Mouse (Mus musculus) lung, embryonic 14.5 days (tissue): ENCODE measurements around the gene Sh3bp1. TPM values are rescaled to one million over a fixed set of nuclear protein-coding genes. Genes with fewer than 3 reads are reported as not detected.

Experiments
- ATAC-seq: fragments of 200-750 bp; cut with Nextera tagmentation; 2 replicates; pipeline ENCODE4 v1.8.0; 2017; ENCODE audit warnings: mild to moderate bottlenecking, moderate TSS enrichment, moderate library complexity; ENCODE audit not compliant: insufficient read depth
- DNase-seq: peaks from one replicate; pipeline ENCODE4 v3.0.0-alpha.2; 2015
- H3K27ac ChIP-seq: fragments of 300-500 bp; sonication (generic); 2 replicates; pipeline ENCODE4 v1.5.1; 2014; ENCODE audit warnings: low read depth, mild to moderate bottlenecking, moderate library complexity
- H3K27me3 ChIP-seq: fragments of 300-500 bp; sonication (generic); 2 replicates; pipeline ENCODE4 v1.6.1; 2014; ENCODE audit warnings: low read length, control low read depth; ENCODE audit not compliant: insufficient read depth
- H3K36me3 ChIP-seq: fragments of 300-500 bp; sonication (generic); 2 replicates; pipeline ENCODE4 v1.6.1; 2014; ENCODE audit warnings: control low read depth; ENCODE audit not compliant: insufficient read depth
- H3K4me1 ChIP-seq: fragments of 300-500 bp; sonication (generic); 2 replicates; pipeline ENCODE4 v1.6.1; 2014; ENCODE audit warnings: antibody characterized with exemption, control low read depth; ENCODE audit not compliant: insufficient read depth
- H3K4me2 ChIP-seq: fragments of 300-500 bp; sonication (generic); 2 replicates; pipeline ENCODE4 v1.6.1; 2014; ENCODE audit warnings: mild to moderate bottlenecking
- H3K4me3 ChIP-seq: fragments of 300-500 bp; sonication (generic); 2 replicates; pipeline ENCODE4 v1.5.1; 2014; ENCODE audit warnings: low read depth, low read length
- H3K9ac ChIP-seq: fragments of 300-500 bp; sonication (generic); 2 replicates; pipeline ENCODE4 v1.6.1; 2014
- H3K9me3 ChIP-seq: fragments of 300-500 bp; sonication (generic); 2 replicates; pipeline ENCODE4 v1.6.1; 2016; ENCODE audit warnings: low read depth, low read length, control low read depth
- CTCF ChIP-seq: IDR thresholded peaks from 2 replicates; pipeline ENCODE4 v1.5.1; 2016; ENCODE audit warnings: antibody characterized with exemption, low read depth
- WGBS: fragments of 180-500 bp; shearing (Covaris S2); extraction: QIAGEN DNeasy Blood & Tissue Kit; methylation state at CpG from one replicate; pipeline ENCODE4 v1.1.7; 2014; 5-methylcytosine and 5-hydroxymethylcytosine counted together
- polyA plus RNA-seq: library from polyadenylated mRNA; unstranded; fragments of >200 nt; fragmentation: Nextera tagmentation; extraction: Ambion mirVana; gene quantifications from 2 replicates; pipeline ENCODE4 v1.2.1, GENCODE M21; 2014

Sh3bp1 gene
- polyA plus RNA-seq, 1 experiment from 2014 or later: 43.9 TPM

- Histone ChIP-seq H3K4me3 (no peak overlapping the region), H3K4me1 (peaks cover 13% of the 10 kb centered on the region; the same call in 1 of the 2 replicates), H3K9ac (no peak overlapping the region), H3K36me3 (peaks cover 46% of the 10 kb centered on the region), H3K27ac (no peak overlapping the region; the same call in 1 of the 2 replicates), H3K4me2 (no peak overlapping the region), H3K27me3 (no peaks in the 10 kb centered on the region), H3K9me3 (no peaks in the 10 kb centered on the region)
- DNase-seq (no peak), ATAC-seq (no peak)
- 76% methylated on average over 2 of the region's 2 CpGs for WGBS
- no peak for TF ChIP-seq CTCF
Measured at GRCm38 (mm10) chr15:78895741-78896140, 3.8 kb upstream of the Sh3bp1 start.

GRCm38 (mm10) chr15:78896149-78896548 lies 3.4 kb upstream of the Sh3bp1 start:
- peaks cover 13% of the 10 kb centered on the region; the same call in 1 of the 2 replicates for H3K4me1 ChIP-seq

DNA sequence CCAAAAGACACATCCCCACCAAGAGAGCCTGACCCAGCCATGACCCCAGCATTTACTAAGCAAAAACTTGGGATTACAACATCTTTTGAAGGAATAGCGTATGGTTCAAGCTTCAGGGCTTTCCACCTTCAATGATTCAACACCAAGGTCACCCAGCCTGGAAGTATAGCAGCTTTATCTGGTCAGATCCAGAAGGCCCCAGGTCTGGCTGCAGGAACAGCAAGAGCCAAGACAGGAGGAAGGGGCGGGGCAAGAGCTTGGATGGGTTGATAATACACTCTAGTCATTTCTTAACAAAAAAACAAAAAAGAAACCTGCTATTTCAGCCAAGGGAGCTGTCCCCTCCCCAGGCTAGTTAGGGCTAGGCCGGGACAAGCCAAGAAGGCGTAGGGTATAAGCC lies 2.1 kb upstream of the Sh3bp1 start:
- Histone ChIP-seq H3K4me2 (no peak overlapping the region), H3K9ac (no peak overlapping the region), H3K27ac (no peak overlapping the region), H3K4me1 (peaks cover 17% of the 10 kb centered on the region; the same call in 1 of the 2 replicates), H3K36me3 (peaks cover 30% of the 10 kb centered on the region), H3K27me3 (no peaks in the 10 kb centered on the region), H3K9me3 (no peaks in the 10 kb centered on the region), H3K4me3 (no peak overlapping the region)
- WGBS: 94% methylated on average over 4 of the region's 4 CpGs
- DNase-seq (no peak), ATAC-seq (no peak)
- no peak for TF ChIP-seq CTCF

More at GRCm38 (mm10) chr15:78896149-78896548, 3.4 kb upstream of the Sh3bp1 start:
- ATAC-seq (no peak), DNase-seq (no peak)
- Histone ChIP-seq H3K27ac (no peak overlapping the region; the same call in 1 of the 2 replicates), H3K36me3 (peaks cover 42% of the 10 kb centered on the region), H3K4me3 (no peak overlapping the region), H3K9ac (no peak overlapping the region), H3K9me3 (no peaks in the 10 kb centered on the region), H3K27me3 (no peaks in the 10 kb centered on the region), H3K4me2 (no peak overlapping the region)
- TF ChIP-seq CTCF: no peak
- WGBS: 69% methylated on average over 3 of the region's 3 CpGs

- ATAC-seq: no peak
- Histone ChIP-seq H3K27ac (peak overlapping the region; percentile 72; the same call in 1 of the 2 replicates), H3K4me3 (peak overlapping the region; percentile 72; the same call in 1 of the 2 replicates), H3K36me3 (peaks cover 28% of the 10 kb centered on the region), H3K4me2 (peak overlapping the region; percentile 89), H3K9me3 (no peaks in the 10 kb centered on the region), H3K9ac (peak overlapping the region; percentile 27; the same call in 1 of the 2 replicates), H3K27me3 (no peaks in the 10 kb centered on the region), H3K4me1 (peaks cover 17% of the 10 kb centered on the region; the same call in 1 of the 2 replicates)
- WGBS: 49% methylated on average over 6 of the region's 6 CpGs
- no peak for TF ChIP-seq CTCF
- DNase-seq: peak; percentile 49
Measured at GRCm38 (mm10) chr15:78898507-78899001, 1.0 kb upstream of the Sh3bp1 start.

DNA sequence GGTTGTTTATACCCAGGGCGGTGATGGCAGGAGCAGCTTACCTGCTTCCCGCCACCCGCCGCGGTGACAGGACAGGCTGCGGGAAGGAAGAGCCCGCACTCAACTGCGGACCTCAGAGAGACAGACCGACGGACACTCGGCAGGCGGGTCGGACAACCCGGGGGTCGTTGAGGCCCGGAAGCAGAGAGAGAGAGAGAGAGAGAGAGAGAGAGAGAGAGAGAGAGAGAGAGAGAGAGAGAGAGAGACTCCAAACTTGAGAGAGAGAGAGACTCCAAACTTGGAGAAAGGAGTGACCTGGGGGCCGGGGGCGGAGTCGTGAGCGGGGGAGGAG lies 194 bp upstream of the Sh3bp1 start, which contains the start of gene Gm49510:
Gm49510 (plus strand) TSS at position 259 of the 331 bp plus-strand sequence.
- DNase-seq (no peak), ATAC-seq (0 out of 2 replicates have a peak, but pooled peaks have one; percentile 2)
- Histone ChIP-seq H3K4me1 (0 out of 2 replicates have a peak, but pooled peaks cover 13% of the 10 kb centered on the region), H3K4me2 (peak within 1 kb of the TSS; percentile 89), H3K4me3 (peak within 1 kb of the TSS; percentile 72), H3K9ac (peak within 1 kb of the TSS; percentile 74), H3K9me3 (no peaks in the 10 kb centered on the region), H3K36me3 (peaks cover 28% of the 10 kb centered on the region), H3K27ac (peak within 1 kb of the TSS; percentile 72), H3K27me3 (no peaks in the 10 kb centered on the region)
- WGBS: 1% methylated on average over 20 of the region's 20 CpGs
- TF ChIP-seq CTCF: no peak

GRCm38 (mm10) chr15:78900585-78901421 lies 1.2 kb downstream of the Sh3bp1 start:
- TF ChIP-seq CTCF: no peak
- peak; percentile 37 for DNase-seq
- Histone ChIP-seq H3K27me3 (no peaks in the 10 kb centered on the region), H3K9ac (peak overlapping the region; percentile 74), H3K9me3 (no peaks in the 10 kb centered on the region), H3K4me1 (0 out of 2 replicates have a peak, but pooled peaks cover 13% of the 10 kb centered on the region), H3K36me3 (peaks cover 32% of the 10 kb centered on the region), H3K4me3 (peak overlapping the region; percentile 72), H3K27ac (peak overlapping the region; percentile 51), H3K4me2 (peak overlapping the region; percentile 89)
- ATAC-seq: 0 out of 2 replicates have a peak, but pooled peaks have one; percentile 18
- 15% methylated on average over 18 of the region's 18 CpGs for WGBS

GRCm38 (mm10) chr15:78901422-78901789 lies 1.8 kb downstream of the Sh3bp1 start:
- peak overlapping the region; percentile 51 for H3K27ac ChIP-seq
- TF ChIP-seq CTCF: peak; percentile 39; the same call in 1 of the 2 replicates
- H3K4me3 ChIP-seq: peak overlapping the region; percentile 72
- DNase-seq (peak; percentile 23), ATAC-seq (0 out of 2 replicates have a peak, but pooled peaks have one; percentile 2)
- H3K9ac ChIP-seq: peak overlapping the region; percentile 74
- WGBS: 35% methylated on average over 8 of the region's 8 CpGs
- peaks cover 37% of the 10 kb centered on the region for H3K36me3 ChIP-seq
- no peaks in the 10 kb centered on the region for H3K27me3 ChIP-seq
- H3K4me2 ChIP-seq: peak overlapping the region; percentile 89
- H3K4me1 ChIP-seq: 0 out of 2 replicates have a peak, but pooled peaks cover 13% of the 10 kb centered on the region
- H3K9me3 ChIP-seq: no peaks in the 10 kb centered on the region
